ENCODE assay signal across 8 mouse cellular contexts in genomic region chr7:25859962-25860870, GRCm38 (mm10). TPM values are rescaled to one million over a fixed set of nuclear protein-coding genes. Genes with fewer than 3 reads are reported as not detected.
DNase-seq lines count a peak whose midpoint lies in the region; ATAC-seq and TF ChIP-seq lines count a peak whose summit lies in the region.

No protein-coding gene starts in this region.

- peak in 1 of 2 experiments; percentile 46; a peak in 2 of 4 replicates for TF ChIP-seq CTCF in CH12.LX (conservative IDR thresholded peaks at IDR 0.05 in 1 of 2, IDR thresholded peaks at IDR 0.05 in 1 of 2; ENCODE audit: low read depth in 2 of 2, low read length in 2 of 2)
- peak; percentile 49; the same call in 1 of the 2 replicates for TF ChIP-seq CTCF in kidney, postnatal 0 days (IDR thresholded peaks at IDR 0.05; ENCODE audit: low read depth)

- DNase-seq in CH12.LX (ENCODE audit: extremely low read depth) = peak; percentile 17
- DNase-seq in NIH3T3 (ENCODE audit: low read depth) = peak; percentile 70
- peak; percentile 65 for DNase-seq in forelimb bud, embryonic 11.5 days (ENCODE audit: low read depth, low spot score)
- DNase-seq in kidney, postnatal 0 days (ENCODE audit: low spot score) = peak; percentile 49
- peak; percentile 48 for DNase-seq in neural tube, embryonic 10.5 days (ENCODE audit: extremely low spot score, low spot score)
- DNase-seq in layer of hippocampus, adult 8-10 months (ENCODE audit: low spot score in 2 of 2) = no peak
- DNase-seq in testis, postnatal 10 days (ENCODE audit: low spot score) = no peak
- no peak for DNase-seq in left cerebral cortex, postnatal 36 days (ENCODE audit: low spot score in 2 of 2)

- no peaks in the 10 kb centered on the region for H3K4me1 ChIP-seq in CH12.LX (ENCODE audit: control insufficient read depth in 1 of 2, insufficient read depth in 2 of 2)
- H3K4me1 ChIP-seq in kidney, postnatal 0 days (replicated peaks; ENCODE audit: insufficient read depth, low read length) = no peaks in the 10 kb centered on the region

- H3K27ac ChIP-seq in CH12.LX (ENCODE audit: insufficient read depth, low read depth) = no peak overlapping the region
- no peak overlapping the region for H3K27ac ChIP-seq in kidney, postnatal 0 days

- H3K79me2 ChIP-seq in CH12.LX (replicated peaks; ENCODE audit: control insufficient read depth, extremely low read depth, insufficient read depth, poor library complexity, severe bottlenecking) = no peaks in the 10 kb centered on the region

- dilution Hi-C loops in CH12.LX (cut with MboI; ENCODE audit: extremely low pct_ligation_motif_present, extremely low pct_unique_long_range_greater_than_20kb, low sequenced_read_pairs) = no loop called here

- 0 out of 2 replicates have a peak, but pooled peaks have one; percentile 36 for ATAC-seq in kidney, postnatal 0 days (replicated peaks; ENCODE audit: low FRiP score, low read depth)

- H3K4me2 ChIP-seq in CH12.LX (ENCODE audit: insufficient read depth, low read depth, poor library complexity, severe bottlenecking) = no peak overlapping the region
- peak overlapping the region; percentile 30 for H3K4me2 ChIP-seq in kidney, postnatal 0 days (ENCODE audit: low read length)

- no peak overlapping the region for H3K4me3 ChIP-seq in CH12.LX (replicated peaks in 1 of 3; ENCODE audit: low read depth in 2 of 3, low read length in 2 of 3, poor library complexity in 1 of 3)
- H3K4me3 ChIP-seq in kidney, postnatal 0 days (replicated peaks; ENCODE audit: low read depth, low read length) = no peak overlapping the region

- H3K9ac ChIP-seq in CH12.LX (ENCODE audit: insufficient read depth, low read depth) = no peak overlapping the region
- no peak overlapping the region for H3K9ac ChIP-seq in kidney, postnatal 0 days (ENCODE audit: low read depth, low read length)

- TF ChIP-seq EP300 in CH12.LX (IDR thresholded peaks at IDR 0.05; ENCODE audit: low read length) = no peak

- H3K9me3 ChIP-seq in CH12.LX (replicated peaks; ENCODE audit: low read length) = no peaks in the 10 kb centered on the region
- H3K9me3 ChIP-seq in kidney, postnatal 0 days (replicated peaks; ENCODE audit: low read length) = no peaks in the 10 kb centered on the region

- intact Hi-C loops in left cerebral cortex, postnatal 36 days (cut with DNase I) = no loop called here

- peaks cover 55% of the 10 kb centered on the region for H3K27me3 ChIP-seq in CH12.LX (replicated peaks)
- H3K27me3 ChIP-seq in kidney, postnatal 0 days (ENCODE audit: insufficient read depth, low read length) = no peaks in the 10 kb centered on the region

- in situ Hi-C loops in CH12.LX (cut with MboI; ENCODE audit: low pct_ligation_motif_present, low pct_unique_long_range_greater_than_20kb, low sequenced_read_pairs) = no loop called here

- TF ChIP-seq POLR2A in CH12.LX (IDR thresholded peaks at IDR 0.05; ENCODE audit: low read depth, low read length) = no peak

- no peaks in the 10 kb centered on the region for H3K36me3 ChIP-seq in CH12.LX (replicated peaks in 1 of 2; ENCODE audit: control insufficient read depth in 1 of 2, insufficient read depth in 1 of 2, low read length in 1 of 2)
- no peaks in the 10 kb centered on the region for H3K36me3 ChIP-seq in kidney, postnatal 0 days (ENCODE audit: insufficient read depth, low read length)

- 29% methylated on average over 9 of the region's 9 CpGs for WGBS in kidney, postnatal 0 days

- peak; percentile 6; the same call in 1 of the 2 replicates for TF ChIP-seq RAD21 in CH12.LX (IDR thresholded peaks at IDR 0.05; ENCODE audit: low read depth, low read length)

TF ChIP-seq in CH12.LX, 34 proteins besides CTCF, POLR2A, EP300 and RAD21:
- TF ChIP-seq ZC3H11A (IDR thresholded peaks at IDR 0.05; ENCODE audit: low read depth, low read length) (no peak), SMC3 (IDR thresholded peaks at IDR 0.05; ENCODE audit: low read depth, low read length) (0 out of 2 replicates have a peak, but pooled peaks have one; percentile 16)

RNA-seq across cellular contexts. Expression of gene Cyp2b10, which starts 37.2 kb away (rescaled TPM):
- total RNA-seq in CH12.LX (2012; rRNA removed) (not detected in 2 replicates), CH12.LX (2014; rRNA removed) (not detected in 2 replicates)
- not detected in 2 replicates for polyA plus RNA-seq in CH12.LX (2012; ENCODE audit: insufficient read length, low read depth)
- polyA plus RNA-seq in kidney, postnatal 0 days (2015; fragmentation: Nextera tagmentation; extraction: Ambion mirVana) = not detected in 2 replicates
- total RNA-seq in layer of hippocampus, adult 8-10 months (2022) = under 1 TPM; 0.20 to 0.47 (median 0.34) TPM
- under 1 TPM in 1 of 2 experiments, not detected in 1; 0.54 TPM for total RNA-seq in left cerebral cortex, postnatal 36 days (2021)

RNA-seq across cellular contexts. Expression of gene Cyp2s1, which starts 43.5 kb away (rescaled TPM):
- total RNA-seq in CH12.LX (2012; rRNA removed) (0.04 TPM in 1 of 2 replicates, not detected in the other), CH12.LX (2014; rRNA removed) (not detected in 2 replicates)
- polyA plus RNA-seq in CH12.LX (2012; ENCODE audit: insufficient read length, low read depth) = not detected in 2 replicates
- polyA plus RNA-seq in kidney, postnatal 0 days (2015; fragmentation: Nextera tagmentation; extraction: Ambion mirVana) = 25.4 and 26.7 TPM in 2 replicates
- 1 to 10 TPM; 1.6 to 3.4 (median 2.4) TPM for total RNA-seq in layer of hippocampus, adult 8-10 months (2022)
- total RNA-seq in left cerebral cortex, postnatal 36 days (2021) = 1 to 10 TPM; 2.9 to 3.8 TPM

Comparison
In these comparisons a context has a peak if more than half of its experiments do, and no peak if none do; other contexts are left out.
1. DNase-seq: peak in CH12.LX (single experiment), NIH3T3 (single experiment), forelimb bud, embryonic 11.5 days (single experiment), kidney, postnatal 0 days (single experiment) and neural tube, embryonic 10.5 days (single experiment); none in layer of hippocampus, adult 8-10 months (0 of 2), testis, postnatal 10 days (single experiment) and left cerebral cortex, postnatal 36 days (0 of 2).